Mouse (Mus musculus) forebrain, embryonic 13.5 days (tissue): ENCODE data around the gene Mpv17l. TPM values are rescaled to one million over a fixed set of nuclear protein-coding genes. Genes with fewer than 3 reads are reported as not detected.
A peak's percentile ranks its signal among the peaks of the same experiment; 100 is the strongest.
"Not testable (repeated sequence)": the region's sequence is repeated elsewhere in the genome, so short reads cannot be mapped to it uniquely, and the experiment has no call there.

Experiments used
- ATAC-seq: fragments of 200-750 bp; cut with Nextera tagmentation; 2 replicates; pipeline ENCODE4 v1.8.0; 2017
- H3K27ac ChIP-seq: fragments of 300-500 bp; sonication (generic); 2 replicates; pipeline ENCODE4 v1.5.1; 2015; ENCODE audit warnings: inconsistent platforms, mild to moderate bottlenecking, moderate library complexity
- H3K27me3 ChIP-seq: fragments of 300-500 bp; sonication (generic); 2 replicates; pipeline ENCODE4 v1.6.1; 2015; ENCODE audit warnings: mild to moderate bottlenecking, inconsistent platforms
- H3K36me3 ChIP-seq: fragments of 300-500 bp; sonication (generic); 2 replicates; pipeline ENCODE4 v1.6.1; 2015; ENCODE audit warnings: mild to moderate bottlenecking, inconsistent platforms; ENCODE audit not compliant: poor library complexity, severe bottlenecking
- H3K4me1 ChIP-seq: fragments of 300-500 bp; sonication (generic); 2 replicates; pipeline ENCODE4 v1.6.1; 2015; ENCODE audit warnings: inconsistent platforms
- H3K4me2 ChIP-seq: fragments of 300-500 bp; sonication (generic); 2 replicates; pipeline ENCODE4 v1.6.1; 2015; ENCODE audit warnings: inconsistent platforms, mild to moderate bottlenecking, moderate library complexity
- H3K4me3 ChIP-seq: fragments of 300-500 bp; sonication (generic); 2 replicates; pipeline ENCODE4 v1.5.1; 2015; ENCODE audit warnings: mild to moderate bottlenecking, inconsistent platforms
- H3K9ac ChIP-seq: fragments of 300-500 bp; sonication (generic); 2 replicates; pipeline ENCODE4 v1.6.1; 2015; ENCODE audit warnings: mild to moderate bottlenecking, inconsistent platforms
- H3K9me3 ChIP-seq: fragments of 300-500 bp; sonication (generic); replicated peaks from 2 replicates; pipeline ENCODE4 v1.6.1; 2016; ENCODE audit warnings: inconsistent platforms
- WGBS: fragments of 180-500 bp; shearing (Covaris S2); methylation state at CpG from one replicate; pipeline ENCODE4 v1.1.7; 2015; 5-methylcytosine and 5-hydroxymethylcytosine counted together
- polyA plus RNA-seq: library from polyadenylated mRNA; unstranded; fragments of >200 nt; fragmentation: Nextera tagmentation; extraction: Ambion mirVana; gene quantifications from 2 replicates; pipeline ENCODE4 v1.2.1, GENCODE M21; 2015

Mpv17l gene
- polyA plus RNA-seq = 5.4 and 7.0 TPM in 2 replicates

DNA sequence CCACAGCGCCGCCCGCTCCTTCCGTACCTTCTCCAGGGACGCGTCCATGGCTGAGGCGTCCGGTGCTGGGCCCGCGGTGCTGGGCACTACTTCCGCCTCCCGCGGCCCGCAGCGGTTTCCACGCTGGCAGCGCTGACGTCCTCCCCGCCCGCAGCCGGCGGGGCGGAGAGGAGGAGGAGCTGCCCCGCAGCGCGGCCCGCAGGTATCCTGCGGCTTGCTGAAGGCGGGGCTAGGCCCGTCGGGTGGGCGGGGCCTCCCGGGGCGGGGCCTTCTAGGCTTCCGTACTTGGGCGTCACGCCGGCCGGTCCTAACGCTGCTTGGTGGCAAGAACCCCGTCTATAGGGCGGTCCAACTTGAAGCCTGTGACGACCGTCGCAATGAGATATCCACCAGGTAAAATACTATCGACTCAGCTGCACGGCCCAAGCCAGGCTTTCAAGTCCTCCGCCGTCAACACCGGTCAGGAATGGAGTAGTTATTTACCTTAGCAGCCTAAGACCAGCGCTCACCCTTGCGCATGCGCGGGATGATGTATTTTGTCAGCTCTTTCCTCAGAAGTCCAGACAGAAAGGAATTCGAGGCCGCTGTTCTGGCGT is at the start of gene Mpv17l, which contains the start of gene Pdxdc1:
TSS of gene Mpv17l (plus strand) at position 274 of the 596 bp plus-strand sequence.
TSS of gene Pdxdc1 (minus strand) at position 244 of the 596 bp plus-strand sequence.
- H3K9ac ChIP-seq = peak within 1 kb of the TSS; percentile 86
- H3K27ac ChIP-seq = peak within 1 kb of the TSS; percentile 84
- peak; percentile 97 for ATAC-seq
- H3K27me3 ChIP-seq = no peaks in the 10 kb centered on the region
- H3K4me2 ChIP-seq = peak within 1 kb of the TSS; percentile 83
- peaks cover 19% of the 10 kb centered on the region for H3K4me1 ChIP-seq
- H3K9me3 ChIP-seq = no peaks in the 10 kb centered on the region
- H3K4me3 ChIP-seq = peak within 1 kb of the TSS; percentile 89
- under 1% methylated on average over 35 of the region's 57 CpGs for WGBS
- no peaks in the 10 kb centered on the region for H3K36me3 ChIP-seq

DNA sequence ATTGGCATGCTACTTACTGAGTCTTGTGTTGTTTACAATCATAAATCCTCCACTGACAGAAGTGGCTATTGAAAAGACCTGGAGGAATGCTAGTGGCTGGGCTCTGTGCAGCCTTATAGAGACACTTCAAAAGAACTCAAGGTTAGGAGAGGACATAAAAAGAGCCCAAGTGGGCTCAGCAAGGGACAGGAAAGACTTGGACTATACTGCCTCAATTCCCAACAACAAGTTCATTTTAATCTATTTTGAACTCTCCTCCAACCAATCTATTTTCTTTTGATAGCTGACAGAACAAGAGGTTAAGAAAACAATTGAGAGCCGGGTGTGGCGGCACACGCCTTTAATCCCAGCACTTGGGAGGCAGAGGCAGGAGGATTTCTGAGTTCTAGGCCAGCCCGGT is 49.1 kb upstream of the Mpv17l start:
- no peak overlapping the region for H3K27ac ChIP-seq
- H3K4me2 ChIP-seq = no peak overlapping the region
- no peaks in the 10 kb centered on the region for H3K4me1 ChIP-seq
- 93% methylated on average over 4 of the region's 4 CpGs for WGBS
- no peak overlapping the region for H3K4me3 ChIP-seq
- no peaks in the 10 kb centered on the region for H3K27me3 ChIP-seq
- peaks cover 35% of the 10 kb centered on the region for H3K36me3 ChIP-seq
- ATAC-seq = no peak
- H3K9ac ChIP-seq = no peak overlapping the region
- no peaks in the 10 kb centered on the region for H3K9me3 ChIP-seq

DNA sequence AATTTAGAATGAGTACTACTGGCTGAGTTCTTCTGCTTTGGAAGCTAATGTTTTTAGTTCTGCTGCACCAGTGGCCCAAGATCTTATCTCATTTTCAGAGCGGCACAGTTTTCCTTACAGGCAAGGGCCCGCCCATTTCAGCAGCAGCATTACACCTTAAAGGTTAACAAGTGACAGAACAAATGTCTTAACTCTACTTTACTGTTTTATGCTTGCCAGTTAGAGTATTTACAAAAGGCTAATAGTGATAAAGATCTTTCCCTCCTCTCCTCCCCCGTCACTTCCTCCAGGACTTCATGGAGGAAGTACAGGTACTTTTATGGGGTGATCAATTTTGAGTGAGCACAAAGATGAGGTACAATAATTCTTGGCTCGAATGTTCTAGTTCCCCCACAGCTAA is 36.9 kb upstream of the Mpv17l start:
- Histone ChIP-seq H3K9ac (no peak overlapping the region), H3K36me3 (peaks cover 17% of the 10 kb centered on the region), H3K4me2 (no peak overlapping the region), H3K27me3 (no peaks in the 10 kb centered on the region), H3K9me3 (no peaks in the 10 kb centered on the region), H3K4me3 (no peak overlapping the region), H3K4me1 (peaks cover 9% of the 10 kb centered on the region; the same call in 1 of the 2 replicates), H3K27ac (no peak overlapping the region)
- ATAC-seq = no peak
- WGBS = 90% methylated on average over 4 of the region's 4 CpGs

DNA sequence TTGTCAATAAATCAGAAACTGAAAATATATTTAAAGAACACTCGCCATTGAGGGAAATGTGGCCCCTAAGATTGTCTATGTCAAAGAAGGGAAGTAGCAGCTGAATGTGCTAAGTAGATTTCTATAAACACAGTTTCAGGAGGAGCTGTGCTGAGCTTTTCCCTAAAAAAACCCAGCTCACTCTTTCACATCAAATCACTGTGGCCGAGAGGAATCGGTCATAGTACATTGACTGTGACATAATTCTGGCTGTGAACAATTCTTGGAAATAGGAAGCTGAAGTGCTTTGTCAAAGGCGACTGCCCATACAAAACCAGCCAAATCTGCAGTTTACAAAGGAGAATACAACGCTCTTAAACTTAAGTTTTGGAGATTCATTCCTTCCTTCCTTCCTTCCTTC is 36.3 kb upstream of the Mpv17l start:
- Histone ChIP-seq H3K4me1 (peaks cover 9% of the 10 kb centered on the region; the same call in 1 of the 2 replicates), H3K9me3 (no peaks in the 10 kb centered on the region), H3K4me2 (no peak overlapping the region), H3K9ac (no peak overlapping the region), H3K36me3 (peaks cover 17% of the 10 kb centered on the region), H3K27me3 (no peaks in the 10 kb centered on the region), H3K27ac (no peak overlapping the region), H3K4me3 (no peak overlapping the region)
- ATAC-seq = no peak
- 85% methylated on average over 5 of the region's 5 CpGs for WGBS

DNA sequence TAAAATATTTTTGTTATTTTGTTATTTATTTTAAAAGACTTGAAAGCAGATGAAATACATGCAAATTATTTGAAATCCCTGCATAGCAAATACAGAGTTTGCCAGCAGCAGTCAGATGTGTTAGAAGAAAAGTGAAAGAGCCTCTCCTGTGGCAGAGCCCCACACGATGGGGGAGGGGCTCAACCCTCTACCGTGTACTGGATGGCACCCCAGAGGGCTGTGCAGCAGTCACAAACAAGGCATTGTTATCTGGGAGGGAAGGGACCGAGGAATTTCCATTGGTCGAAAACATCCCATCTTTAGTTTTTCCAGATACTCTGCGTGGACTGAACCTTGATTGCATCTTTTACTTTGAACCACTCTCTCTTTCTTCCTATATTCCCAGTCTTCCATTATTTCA is 35.6 kb upstream of the Mpv17l start:
- not testable (repeated sequence) for H3K9ac ChIP-seq, H3K27me3 ChIP-seq, H3K9me3 ChIP-seq, H3K4me3 ChIP-seq, H3K27ac ChIP-seq, H3K4me1 ChIP-seq
- 12% methylated on average over 5 of the region's 5 CpGs for WGBS
- Histone ChIP-seq H3K4me2 (peak overlapping the region; percentile 56; the same call in 1 of the 2 replicates), H3K36me3 (peaks cover 16% of the 10 kb centered on the region)
- peak; percentile 69; the same call in 1 of the 2 replicates for ATAC-seq

DNA sequence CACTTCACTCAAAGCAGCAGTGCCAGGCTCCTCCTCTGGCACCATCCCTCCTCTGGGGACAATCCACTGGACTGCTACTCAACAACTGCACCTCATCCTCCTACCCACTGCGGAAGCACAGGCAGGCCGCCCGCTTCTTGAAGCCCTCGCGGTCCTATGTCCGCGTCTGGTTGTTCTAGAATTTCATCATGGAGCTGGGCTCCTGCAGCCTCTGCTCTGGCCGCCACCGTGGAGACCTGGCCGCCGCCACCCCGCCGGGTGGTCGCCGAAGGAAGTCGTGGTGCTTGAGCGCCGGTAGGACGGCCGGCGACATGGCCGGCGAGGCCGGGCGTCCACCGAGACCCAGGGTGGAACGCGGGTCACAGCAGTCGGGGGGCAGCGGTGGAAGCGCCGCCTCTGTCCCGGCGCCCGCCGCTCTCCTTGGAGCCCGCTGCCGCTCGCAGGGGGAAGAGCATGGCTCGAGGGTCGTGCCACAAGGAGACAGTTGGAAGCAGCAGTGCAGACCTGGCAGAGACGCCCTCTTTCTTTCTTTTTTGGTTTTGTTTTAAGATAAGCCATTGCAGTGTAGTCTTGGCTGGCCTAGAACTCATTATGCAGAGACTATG is 34.9 kb upstream of the Mpv17l start:
- H3K27me3 ChIP-seq = no peaks in the 10 kb centered on the region
- H3K4me1 ChIP-seq = peaks cover 9% of the 10 kb centered on the region; the same call in 1 of the 2 replicates
- peak overlapping the region; percentile 25 for H3K4me3 ChIP-seq
- peaks cover 10% of the 10 kb centered on the region for H3K36me3 ChIP-seq
- H3K27ac ChIP-seq = no peak overlapping the region
- no peaks in the 10 kb centered on the region for H3K9me3 ChIP-seq
- 12% methylated on average over 34 of the region's 42 CpGs for WGBS
- peak overlapping the region; percentile 56 for H3K4me2 ChIP-seq
- peak; percentile 55; the same call in 1 of the 2 replicates for ATAC-seq
- H3K9ac ChIP-seq = peak overlapping the region; percentile 58; the same call in 1 of the 2 replicates

DNA sequence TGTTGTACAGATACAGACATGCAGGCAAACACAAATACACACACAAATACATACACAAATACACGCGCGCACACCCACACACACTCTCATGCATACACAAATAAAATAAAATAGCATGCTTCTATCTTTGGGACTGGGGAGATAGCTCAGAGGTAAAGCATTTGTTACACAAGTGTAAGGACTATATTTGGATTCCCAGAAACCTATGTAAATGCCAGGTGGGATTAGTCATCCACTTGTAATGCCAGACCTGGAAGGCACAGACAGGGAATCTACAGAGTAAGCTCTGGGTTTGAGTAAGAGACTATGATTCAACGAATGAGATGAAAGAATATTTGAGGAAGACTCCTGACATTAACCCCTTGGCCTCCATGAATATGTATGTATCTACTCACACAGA is 27.5 kb upstream of the Mpv17l start:
- Histone ChIP-seq H3K36me3 (peaks cover 38% of the 10 kb centered on the region), H3K27me3 (no peaks in the 10 kb centered on the region), H3K4me2 (no peak overlapping the region), H3K9me3 (no peaks in the 10 kb centered on the region), H3K4me3 (no peak overlapping the region), H3K9ac (no peak overlapping the region), H3K27ac (no peak overlapping the region), H3K4me1 (no peaks in the 10 kb centered on the region)
- 95% methylated on average over 4 of the region's 4 CpGs for WGBS
- ATAC-seq = no peak

DNA sequence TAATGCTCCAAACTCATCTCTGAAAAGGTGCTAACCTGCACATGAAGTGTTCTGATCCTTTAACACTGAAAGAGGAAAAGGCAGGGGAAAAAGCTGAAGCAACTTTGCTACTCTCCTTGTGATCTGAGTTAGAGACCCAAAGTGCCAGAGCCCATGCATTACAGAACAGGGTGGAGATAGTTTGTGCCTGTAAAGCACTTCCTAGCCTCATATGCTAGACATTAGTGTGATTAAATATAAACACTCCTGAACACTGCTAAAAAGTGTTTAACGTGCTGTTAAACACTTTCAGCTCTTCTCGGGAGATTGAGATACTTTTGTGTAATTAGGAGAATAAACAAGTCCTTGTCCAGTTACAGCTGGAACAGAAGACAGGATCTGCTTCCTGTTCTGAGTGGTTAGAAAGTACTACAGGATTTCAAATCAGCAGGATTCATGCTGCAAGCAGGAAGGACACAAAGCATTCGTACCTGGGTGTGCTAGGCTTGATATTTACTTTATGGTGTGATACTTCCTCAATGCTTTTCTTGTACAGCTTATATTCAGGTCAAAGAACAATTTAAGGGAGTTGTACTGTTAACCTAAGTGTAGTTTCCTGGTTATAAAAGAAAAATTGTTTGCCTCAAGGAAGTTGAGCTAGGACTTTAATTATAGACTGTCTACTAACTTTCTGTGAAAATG is 19.7 kb upstream of the Mpv17l start:
- Histone ChIP-seq H3K4me3 (no peak overlapping the region), H3K27me3 (no peaks in the 10 kb centered on the region), H3K9me3 (no peaks in the 10 kb centered on the region), H3K4me2 (no peak overlapping the region), H3K9ac (no peak overlapping the region), H3K36me3 (peaks cover 11% of the 10 kb centered on the region; the same call in 1 of the 2 replicates), H3K27ac (no peak overlapping the region), H3K4me1 (no peaks in the 10 kb centered on the region)
- 77% methylated on average over 3 of the region's 3 CpGs for WGBS
- no peak for ATAC-seq

DNA sequence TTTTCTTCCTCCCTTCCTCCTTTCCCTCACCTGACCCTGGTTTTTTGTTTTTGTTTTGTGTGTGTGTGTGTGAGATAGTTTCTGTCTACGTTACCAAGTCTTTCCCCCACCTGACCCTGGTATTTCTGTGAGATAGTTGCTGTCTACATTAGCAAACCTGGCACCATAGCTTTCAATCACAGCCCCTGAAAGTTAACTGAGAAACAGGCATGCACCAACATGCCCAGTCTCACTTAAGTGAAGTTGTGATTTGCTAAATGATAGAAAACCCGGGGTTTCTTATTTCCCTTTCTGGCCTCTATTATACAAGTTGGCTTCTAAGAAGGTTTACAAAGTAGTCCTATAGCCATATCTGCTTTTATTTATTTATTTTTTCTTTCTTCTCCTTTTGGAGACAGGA is 12.5 kb upstream of the Mpv17l start:
- Histone ChIP-seq H3K4me1 (no peaks in the 10 kb centered on the region), H3K9ac (no peak overlapping the region), H3K4me3 (no peak overlapping the region), H3K9me3 (no peaks in the 10 kb centered on the region), H3K27ac (no peak overlapping the region), H3K27me3 (no peaks in the 10 kb centered on the region), H3K36me3 (no peaks in the 10 kb centered on the region), H3K4me2 (no peak overlapping the region)
- ATAC-seq = no peak
- 84% methylated on average over 2 of the region's 2 CpGs for WGBS

DNA sequence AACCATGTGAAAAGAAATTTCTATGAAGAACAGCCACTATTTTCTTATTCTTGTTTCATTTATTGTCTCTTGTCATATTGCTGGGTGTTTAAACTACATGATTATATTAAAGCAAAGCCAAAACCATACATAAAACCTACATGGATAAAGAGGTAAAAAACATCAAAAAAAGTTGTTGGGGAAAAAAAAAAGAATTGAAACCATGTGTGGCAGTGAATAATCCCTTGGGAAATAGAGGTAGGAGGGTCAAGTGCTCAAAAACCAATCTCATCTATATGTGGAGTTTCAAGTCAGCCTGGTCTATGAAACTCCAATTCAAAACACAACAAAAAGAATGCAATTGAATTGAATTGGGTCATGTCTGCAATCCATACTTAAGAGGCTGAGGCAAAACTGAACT is 10.1 kb upstream of the Mpv17l start:
- Histone ChIP-seq H3K4me1 (no peaks in the 10 kb centered on the region), H3K4me2 (no peak overlapping the region), H3K27me3 (no peaks in the 10 kb centered on the region), H3K27ac (no peak overlapping the region), H3K36me3 (no peaks in the 10 kb centered on the region), H3K4me3 (no peak overlapping the region), H3K9ac (no peak overlapping the region), H3K9me3 (no peaks in the 10 kb centered on the region)
- ATAC-seq = no peak

DNA sequence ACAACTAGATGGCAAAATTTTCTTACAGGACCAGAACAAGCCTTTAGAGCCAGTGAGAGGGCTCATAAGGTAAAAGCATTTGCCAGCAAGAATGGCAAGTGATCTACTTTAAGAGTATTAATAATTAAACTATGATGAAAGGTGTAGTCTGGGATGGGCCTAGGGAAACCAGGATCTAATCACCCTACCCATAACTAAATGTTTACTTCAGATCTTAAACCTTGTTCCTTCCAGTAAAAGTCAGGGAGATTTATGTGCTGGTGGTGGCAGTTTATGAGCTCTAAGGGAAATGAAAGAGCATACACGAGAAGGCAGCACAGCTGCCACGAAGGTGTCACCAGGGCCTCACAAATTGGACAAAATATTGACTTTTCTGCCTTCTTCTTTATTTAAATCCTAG is 8.9 kb upstream of the Mpv17l start:
- Histone ChIP-seq H3K4me2 (no peak overlapping the region), H3K27ac (no peak overlapping the region), H3K9ac (no peak overlapping the region), H3K4me1 (no peaks in the 10 kb centered on the region), H3K4me3 (no peak overlapping the region), H3K36me3 (no peaks in the 10 kb centered on the region), H3K9me3 (no peaks in the 10 kb centered on the region), H3K27me3 (no peaks in the 10 kb centered on the region)
- 93% methylated on average over 2 of the region's 2 CpGs for WGBS
- no peak for ATAC-seq

DNA sequence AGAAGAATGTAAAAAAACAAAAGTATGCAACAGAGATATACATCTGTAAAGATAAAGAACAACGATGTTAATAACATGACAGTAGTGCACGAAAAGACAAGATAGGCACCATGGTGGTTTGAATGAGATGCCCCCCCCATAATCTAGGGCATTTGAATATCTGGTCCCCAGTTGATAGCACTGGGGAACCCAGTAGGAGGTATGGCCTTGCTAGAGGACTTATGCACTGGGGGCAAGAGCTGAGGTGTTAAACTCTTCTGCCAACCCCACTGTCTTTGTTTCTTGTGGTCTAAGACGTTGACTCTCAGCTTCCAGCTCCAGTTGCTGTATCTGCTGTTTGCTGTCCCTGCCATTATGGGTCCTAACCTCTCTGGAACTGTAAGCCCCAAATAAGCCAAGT is 7.2 kb upstream of the Mpv17l start:
- Histone ChIP-seq H3K9ac (no peak overlapping the region), H3K27me3 (no peaks in the 10 kb centered on the region), H3K9me3 (no peaks in the 10 kb centered on the region), H3K4me1 (no peaks in the 10 kb centered on the region), H3K27ac (no peak overlapping the region), H3K4me2 (no peak overlapping the region), H3K36me3 (no peaks in the 10 kb centered on the region), H3K4me3 (no peak overlapping the region)
- WGBS = 86% methylated on average over 3 of the region's 3 CpGs
- ATAC-seq = no peak
